Mouse (Mus musculus): Measurements from ENCODE around the gene Zfp966. TPM values are rescaled to one million over a fixed set of nuclear protein-coding genes. Genes with fewer than 3 reads are reported as not detected.
"Not testable (repeated sequence)": the region's sequence is repeated elsewhere in the genome, so short reads cannot be mapped to it uniquely, and the experiment has no call there.

Zfp966 gene
- polyA plus RNA-seq (2012; rRNA removed), result 0.16 TPM in 2 replicates

DNA sequence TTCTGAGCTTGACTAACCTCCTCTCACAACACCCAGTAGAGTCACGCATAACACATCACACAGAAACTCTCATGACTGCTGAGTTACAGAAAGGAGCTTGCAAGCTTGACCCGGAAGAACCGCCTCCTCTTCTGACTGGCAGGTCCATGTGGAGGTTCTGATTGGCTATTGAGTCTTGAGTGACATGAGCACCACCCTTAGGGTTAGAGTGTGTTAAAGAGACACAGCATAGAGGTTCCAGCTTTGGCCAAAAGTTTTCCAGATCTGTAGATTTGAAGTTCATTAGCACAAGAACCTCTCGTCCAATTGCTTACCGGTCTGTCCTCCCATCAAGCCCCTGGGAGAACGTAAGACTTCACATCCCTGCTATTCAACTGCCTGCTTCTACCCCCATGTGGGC, at the start of gene Zfp966:
Zfp966 (minus strand) TSS at position 101 of the 400 bp plus-strand sequence.
- not testable (repeated sequence) for H3K27me3 ChIP-seq (ENCODE audit: control insufficient read depth, insufficient read depth, low read length); H3K36me3 ChIP-seq (ENCODE audit: control insufficient read depth, insufficient read depth, low read length); H3K4me3 ChIP-seq (ENCODE audit: control insufficient read depth, low read depth, low read length); H3K4me1 ChIP-seq (ENCODE audit: control insufficient read depth, insufficient read depth, low read length); H3K27ac ChIP-seq (ENCODE audit: control insufficient read depth, insufficient read depth, low read depth, low read length)

- H3K4me1 ChIP-seq (ENCODE audit: control insufficient read depth, insufficient read depth, low read length); H3K27ac ChIP-seq (ENCODE audit: control insufficient read depth, insufficient read depth, low read depth, low read length): not testable (repeated sequence)
Observed at GRCm38 (mm10) chr2:175965031-175965430, 34.1 kb upstream of the Zfp966 start, which contains the start of gene Gm2026. Gm2026 (plus strand) TSS chr2:175965331.

GRCm38 (mm10) chr2:175869024-175869423, 61.9 kb downstream of the Zfp966 start, which contains the start of gene Gm6710:
Gm6710 (plus strand) TSS chr2:175869219.
- not testable (repeated sequence) for H3K27ac ChIP-seq (ENCODE audit: control insufficient read depth, insufficient read depth, low read depth, low read length); H3K36me3 ChIP-seq (ENCODE audit: control insufficient read depth, insufficient read depth, low read length); H3K4me1 ChIP-seq (ENCODE audit: control insufficient read depth, insufficient read depth, low read length); H3K4me3 ChIP-seq (ENCODE audit: control insufficient read depth, low read depth, low read length); H3K27me3 ChIP-seq (ENCODE audit: control insufficient read depth, insufficient read depth, low read length)

More at GRCm38 (mm10) chr2:175965031-175965430, 34.1 kb upstream of the Zfp966 start, which contains the start of gene Gm2026:
- H3K27me3 ChIP-seq (ENCODE audit: control insufficient read depth, insufficient read depth, low read length); H3K36me3 ChIP-seq (ENCODE audit: control insufficient read depth, insufficient read depth, low read length); H3K4me3 ChIP-seq (ENCODE audit: control insufficient read depth, low read depth, low read length): not testable (repeated sequence)

Other genes starting within 250 kb of the Zfp966 start
- not detected in 2 replicates for gene Zfp969, start 227.5 kb downstream of the Zfp966 start, polyA plus RNA-seq (2012; rRNA removed)
- gene Gm2007, start 189.6 kb downstream of the Zfp966 start, polyA plus RNA-seq (2012; rRNA removed), result not detected in 2 replicates
- gene Gm14288, start 130.0 kb downstream of the Zfp966 start, polyA plus RNA-seq (2012; rRNA removed), result 0.17 and 0.32 TPM in 2 replicates
- gene Gm6710, start 61.9 kb downstream of the Zfp966 start, polyA plus RNA-seq (2012; rRNA removed), result 0.21 and 0.77 TPM in 2 replicates
- not detected in 2 replicates for gene Gm2026, start 34.2 kb upstream of the Zfp966 start, polyA plus RNA-seq (2012; rRNA removed)
- 0.23 and 0.28 TPM in 2 replicates for gene Gm2004, start 218.7 kb upstream of the Zfp966 start, polyA plus RNA-seq (2012; rRNA removed)

Measured in testis, adult 2 months (tissue).